Mouse (Mus musculus) liver, embryonic 15.5 days (tissue): ENCODE data around the gene Krcc1. TPM values are rescaled to one million over a fixed set of nuclear protein-coding genes. Genes with fewer than 3 reads are reported as not detected.

Source experiments
- ATAC-seq: fragments of 200-750 bp; cut with Nextera tagmentation; 2 replicates; pipeline ENCODE4 v1.8.0; 2017; ENCODE audit warnings: moderate number of reproducible peaks, mild to moderate bottlenecking, moderate library complexity; ENCODE audit not compliant: insufficient read depth
- H3K27ac ChIP-seq: fragments of 300-500 bp; sonication (generic); replicated peaks from 2 replicates; pipeline ENCODE4 v1.5.1; 2015; ENCODE audit warnings: mild to moderate bottlenecking, inconsistent platforms
- H3K27me3 ChIP-seq: fragments of 300-500 bp; sonication (generic); 2 replicates; pipeline ENCODE4 v1.6.1; 2015; ENCODE audit warnings: mild to moderate bottlenecking, inconsistent platforms
- H3K36me3 ChIP-seq: fragments of 300-500 bp; sonication (generic); replicated peaks from 2 replicates; pipeline ENCODE4 v1.6.1; 2015; ENCODE audit warnings: moderate library complexity, mild to moderate bottlenecking, inconsistent platforms
- H3K4me1 ChIP-seq: fragments of 300-500 bp; sonication (generic); replicated peaks from 2 replicates; pipeline ENCODE4 v1.6.1; 2015; ENCODE audit warnings: inconsistent platforms
- H3K4me2 ChIP-seq: fragments of 300-500 bp; sonication (generic); 2 replicates; pipeline ENCODE4 v1.6.1; 2015; ENCODE audit warnings: moderate library complexity, mild to moderate bottlenecking, inconsistent platforms
- H3K4me3 ChIP-seq: fragments of 300-500 bp; sonication (generic); replicated peaks from 2 replicates; pipeline ENCODE4 v1.5.1; 2015; ENCODE audit warnings: mild to moderate bottlenecking, inconsistent platforms
- H3K9ac ChIP-seq: fragments of 300-500 bp; sonication (generic); 2 replicates; pipeline ENCODE4 v1.6.1; 2015; ENCODE audit warnings: moderate library complexity, mild to moderate bottlenecking, inconsistent platforms
- H3K9me3 ChIP-seq: fragments of 300-500 bp; sonication (generic); replicated peaks from 2 replicates; pipeline ENCODE4 v1.6.1; 2016; ENCODE audit warnings: inconsistent platforms
- WGBS: fragments of 180-500 bp; shearing (Covaris S2); methylation state at CpG from one replicate; pipeline ENCODE4 v1.1.7; 2015; ENCODE audit warnings: mixed read lengths; ENCODE audit not compliant: insufficient replicate concordance; 5-methylcytosine and 5-hydroxymethylcytosine counted together
- microRNA-seq: library from miRNA; unstranded; fragments of <30 nt; microRNA quantifications from one replicate; pipeline ENCODE4, GENCODE M21; 2016
- polyA plus RNA-seq: library from polyadenylated mRNA; unstranded; fragments of >200 nt; fragmentation: Nextera tagmentation; extraction: Ambion mirVana; gene quantifications from 2 replicates; pipeline ENCODE4 v1.2.1, GENCODE M21; 2015

Krcc1 gene
- polyA plus RNA-seq, 1 experiment from 2014 or later, result 21.5 TPM

GRCm38 (mm10) chr6:71332236-71332965 is 60.9 kb downstream of the Krcc1 start:
- no peak overlapping the region for H3K27ac ChIP-seq
- no peak overlapping the region for H3K4me3 ChIP-seq
- no peaks in the 10 kb centered on the region for H3K9me3 ChIP-seq
- no peaks in the 10 kb centered on the region for H3K27me3 ChIP-seq
- no peak for ATAC-seq
- no peaks in the 10 kb centered on the region for H3K36me3 ChIP-seq
- no peaks in the 10 kb centered on the region for H3K4me1 ChIP-seq
- H3K9ac ChIP-seq, result no peak overlapping the region
- 68% methylated on average over 11 of the region's 11 CpGs for WGBS
- H3K4me2 ChIP-seq, result no peak overlapping the region

GRCm38 (mm10) chr6:71333031-71333430 is 61.6 kb downstream of the Krcc1 start:
- ATAC-seq, result no peak
- no peak overlapping the region for H3K27ac ChIP-seq
- no peaks in the 10 kb centered on the region for H3K36me3 ChIP-seq
- no peaks in the 10 kb centered on the region for H3K9me3 ChIP-seq
- no peak overlapping the region for H3K9ac ChIP-seq
- no peaks in the 10 kb centered on the region for H3K27me3 ChIP-seq
- H3K4me1 ChIP-seq, result no peaks in the 10 kb centered on the region
- WGBS, result 64% methylated on average over 3 of the region's 3 CpGs
- no peak overlapping the region for H3K4me2 ChIP-seq
- H3K4me3 ChIP-seq, result no peak overlapping the region

- Histone ChIP-seq H3K27me3 (no peaks in the 10 kb centered on the region), H3K4me1 (no peaks in the 10 kb centered on the region), H3K4me2 (no peak overlapping the region), H3K4me3 (no peak overlapping the region), H3K9me3 (no peaks in the 10 kb centered on the region), H3K27ac (no peak overlapping the region), H3K9ac (no peak overlapping the region), H3K36me3 (no peaks in the 10 kb centered on the region)
- no peak for ATAC-seq
- 70% methylated on average over 11 of the region's 11 CpGs for WGBS
Measured at GRCm38 (mm10) chr6:71333578-71334273, 62.2 kb downstream of the Krcc1 start.

Small RNA genes lying within 50 kb of the gene (microRNA-seq; reads per million reads assigned to microRNA genes)
- gene Mir8112, result 15.0 reads per million, percentile 31 among the genes with 10 or more reads in this experiment

Other genes starting within 250 kb of the Krcc1 start
- gene Thnsl2, start 127.2 kb upstream of the Krcc1 start, polyA plus RNA-seq, result 14.2 and 18.4 TPM in 2 replicates
- 442 and 489 TPM in 2 replicates for gene Fabp1, start 71.8 kb upstream of the Krcc1 start, polyA plus RNA-seq
- gene Smyd1, start 50.6 kb downstream of the Krcc1 start, polyA plus RNA-seq, result 0.51 and 0.66 TPM in 2 replicates
- 0.08 TPM in 1 of 2 replicates, not detected in the other for gene Cd8b1, start 51.1 kb downstream of the Krcc1 start, polyA plus RNA-seq
- not detected in 2 replicates for gene Cd8a, start 101.8 kb downstream of the Krcc1 start, polyA plus RNA-seq
- gene Rmnd5a, start 169.0 kb downstream of the Krcc1 start, polyA plus RNA-seq, result 6.9 and 9.4 TPM in 2 replicates
- gene Rnf103, start 222.2 kb downstream of the Krcc1 start, polyA plus RNA-seq, result 7.9 and 9.0 TPM in 2 replicates